Mouse (Mus musculus) G1E (cell line): ENCODE results near the gene Alad.

Experiments used
- CTCF ChIP-seq: IDR thresholded peaks from 2 replicates; pipeline ENCODE4 v1.5.1; 2012; ENCODE audit warnings: low read depth, low read length, inconsistent platforms, mixed read lengths
- GATA1 ChIP-seq: IDR thresholded peaks from 2 replicates; pipeline ENCODE4 v1.6.1; 2012; ENCODE audit warnings: borderline replicate concordance, low read length, inconsistent platforms, mixed read lengths
- GATA2 ChIP-seq: IDR thresholded peaks from 2 replicates; pipeline ENCODE4 v1.6.1; 2012; ENCODE audit warnings: low read depth, low read length, inconsistent platforms, borderline replicate concordance
- TAL1 ChIP-seq: conservative IDR thresholded peaks from 2 replicates; pipeline ENCODE4 v1.6.1; 2012; ENCODE audit warnings: low read depth, low read length, inconsistent platforms, mixed read lengths

DNA sequence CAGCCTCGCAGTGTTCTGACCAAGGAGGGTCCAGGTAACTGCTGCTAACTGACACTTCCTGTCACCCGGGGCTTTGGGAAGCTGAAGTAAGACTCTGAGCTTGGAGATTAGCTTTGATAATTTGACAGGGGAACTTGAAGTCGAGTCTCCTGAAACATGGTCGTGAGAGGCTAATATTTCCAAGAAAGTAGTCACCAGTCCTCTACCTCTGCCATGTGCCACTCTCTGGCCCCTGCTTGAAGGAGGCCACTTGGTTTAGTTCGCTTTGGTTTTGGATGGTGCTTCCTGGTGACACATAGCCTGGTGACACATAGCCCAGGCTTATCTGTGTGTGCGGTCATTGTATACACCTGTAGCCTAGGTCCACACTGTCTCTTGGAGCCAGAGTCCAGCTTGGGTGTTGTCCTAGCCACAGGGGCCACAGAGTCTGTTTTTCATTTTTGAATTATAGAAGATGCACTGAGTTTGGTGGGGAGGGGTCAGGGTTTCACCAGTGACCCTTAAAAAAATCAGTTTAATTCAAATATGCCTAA lies 40.1 kb upstream of the Alad start, which contains the start of gene Rgs3:
- TF ChIP-seq CTCF (no peak), GATA1 (no peak), TAL1 (no peak), GATA2 (no peak)
